Mouse (Mus musculus) forebrain, embryonic 10.5 days (tissue): ENCODE results near the gene Npr3. TPM values are rescaled to one million over a fixed set of nuclear protein-coding genes. Genes with fewer than 3 reads are reported as not detected.
"Not testable (repeated sequence)": the region's sequence is repeated elsewhere in the genome, so short reads cannot be mapped to it uniquely, and the experiment has no call there.

Experiments used
- DNase-seq: peaks from one replicate; pipeline ENCODE4 v3.0.0-alpha.2; 2017; ENCODE audit warnings: low spot score; ENCODE audit errors: extremely low spot score
- H3K27ac ChIP-seq: fragments of 300-500 bp; sonication (generic); 2 replicates; pipeline ENCODE4 v1.5.1; 2016; ENCODE audit warnings: mild to moderate bottlenecking
- H3K27me3 ChIP-seq: fragments of 300-500 bp; sonication (generic); 2 replicates; pipeline ENCODE4 v1.6.1; 2016; ENCODE audit warnings: mild to moderate bottlenecking; ENCODE audit not compliant: poor library complexity, severe bottlenecking
- H3K36me3 ChIP-seq: fragments of 300-500 bp; sonication (generic); replicated peaks from 2 replicates; pipeline ENCODE4 v1.6.1; 2016; ENCODE audit warnings: mild to moderate bottlenecking, moderate library complexity
- H3K4me1 ChIP-seq: fragments of 300-500 bp; sonication (generic); 2 replicates; pipeline ENCODE4 v1.6.1; 2016
- H3K4me3 ChIP-seq: fragments of 300-500 bp; sonication (generic); 2 replicates; pipeline ENCODE4 v1.5.1; 2016; ENCODE audit warnings: mild to moderate bottlenecking, moderate library complexity
- H3K9me3 ChIP-seq: fragments of 300-500 bp; sonication (generic); 2 replicates; pipeline ENCODE4 v1.6.1; 2016; ENCODE audit warnings: mild to moderate bottlenecking, moderate library complexity
- WGBS: fragments of 180-500 bp; shearing (Covaris S2); methylation state at CpG from one replicate; pipeline ENCODE4 v1.1.7; 2016; 5-methylcytosine and 5-hydroxymethylcytosine counted together
- polyA plus RNA-seq: library from polyadenylated mRNA; unstranded; fragments of >200 nt; fragmentation: Nextera tagmentation; extraction: Ambion mirVana; gene quantifications from 2 replicates; pipeline ENCODE4 v1.2.1, GENCODE M21; 2016

The Npr3 gene
- polyA plus RNA-seq, 1 experiment from 2014 or later = 2.4 TPM

GRCm38 (mm10) chr15:11863540-11863818, 43.6 kb downstream of the Npr3 start:
- 90% methylated on average over 6 of the region's 6 CpGs for WGBS
- H3K36me3 ChIP-seq = no peaks in the 10 kb centered on the region
- H3K4me3 ChIP-seq = no peak overlapping the region
- no peaks in the 10 kb centered on the region for H3K4me1 ChIP-seq
- no peak overlapping the region for H3K27ac ChIP-seq
- no peaks in the 10 kb centered on the region for H3K27me3 ChIP-seq
- H3K9me3 ChIP-seq = no peaks in the 10 kb centered on the region
- DNase-seq = no peak

GRCm38 (mm10) chr15:11862785-11863539, 44.1 kb downstream of the Npr3 start:
- no peak overlapping the region for H3K4me3 ChIP-seq
- WGBS = 87% methylated on average over 15 of the region's 15 CpGs

GRCm38 (mm10) chr15:11862253-11862652, 44.8 kb downstream of the Npr3 start:
- H3K4me1 ChIP-seq = no peaks in the 10 kb centered on the region
- H3K27ac ChIP-seq = no peak overlapping the region
- no peak for DNase-seq
- no peak overlapping the region for H3K4me3 ChIP-seq
- no peaks in the 10 kb centered on the region for H3K9me3 ChIP-seq
- no peaks in the 10 kb centered on the region for H3K36me3 ChIP-seq
- no peaks in the 10 kb centered on the region for H3K27me3 ChIP-seq
- 88% methylated on average over 7 of the region's 7 CpGs for WGBS

More at GRCm38 (mm10) chr15:11862785-11863539, 44.1 kb downstream of the Npr3 start:
- Histone ChIP-seq H3K9me3 (no peaks in the 10 kb centered on the region), H3K27me3 (no peaks in the 10 kb centered on the region), H3K36me3 (no peaks in the 10 kb centered on the region), H3K4me1 (no peaks in the 10 kb centered on the region), H3K27ac (no peak overlapping the region)
- DNase-seq = no peak

- Histone ChIP-seq H3K36me3 (no peaks in the 10 kb centered on the region), H3K27ac (no peak overlapping the region), H3K4me1 (no peaks in the 10 kb centered on the region), H3K27me3 (no peaks in the 10 kb centered on the region), H3K4me3 (no peak overlapping the region), H3K9me3 (no peaks in the 10 kb centered on the region)
- WGBS = 84% methylated on average over 2 of the region's 2 CpGs
- DNase-seq = no peak
Measured at GRCm38 (mm10) chr15:11860259-11860658, 46.8 kb downstream of the Npr3 start.

GRCm38 (mm10) chr15:11859829-11860228, 47.3 kb downstream of the Npr3 start:
- Histone ChIP-seq H3K27ac (no peak overlapping the region), H3K27me3 (no peaks in the 10 kb centered on the region), H3K4me1 (no peaks in the 10 kb centered on the region), H3K4me3 (no peak overlapping the region), H3K9me3 (no peaks in the 10 kb centered on the region), H3K36me3 (no peaks in the 10 kb centered on the region)
- WGBS = 96% methylated on average over 3 of the region's 3 CpGs
- no peak for DNase-seq

GRCm38 (mm10) chr15:11858411-11858810, 48.7 kb downstream of the Npr3 start:
- Histone ChIP-seq H3K27me3 (no peaks in the 10 kb centered on the region), H3K9me3 (no peaks in the 10 kb centered on the region), H3K4me1 (no peaks in the 10 kb centered on the region), H3K36me3 (no peaks in the 10 kb centered on the region), H3K4me3 (no peak overlapping the region), H3K27ac (no peak overlapping the region)
- DNase-seq = no peak
- WGBS = 91% methylated on average over 6 of the region's 6 CpGs

GRCm38 (mm10) chr15:11845204-11846062, 61.7 kb downstream of the Npr3 start:
- H3K36me3 ChIP-seq = no peaks in the 10 kb centered on the region
- H3K9me3 ChIP-seq = no peaks in the 10 kb centered on the region
- 0 out of 2 replicates have a peak, but pooled peaks cover 3% of the 10 kb centered on the region for H3K4me1 ChIP-seq
- no peak overlapping the region for H3K27ac ChIP-seq
- H3K4me3 ChIP-seq = no peak overlapping the region
- DNase-seq = no peak
- 78% methylated on average over 16 of the region's 16 CpGs for WGBS
- no peaks in the 10 kb centered on the region for H3K27me3 ChIP-seq

- Histone ChIP-seq H3K27me3 (no peaks in the 10 kb centered on the region), H3K27ac (no peak overlapping the region), H3K4me1 (0 out of 2 replicates have a peak, but pooled peaks cover 3% of the 10 kb centered on the region), H3K36me3 (no peaks in the 10 kb centered on the region), H3K4me3 (no peak overlapping the region), H3K9me3 (no peaks in the 10 kb centered on the region)
- no peak for DNase-seq
- 89% methylated on average over 6 of the region's 6 CpGs for WGBS
Measured at GRCm38 (mm10) chr15:11844115-11844514, 63.0 kb downstream of the Npr3 start.

GRCm38 (mm10) chr15:11841828-11842227, 65.3 kb downstream of the Npr3 start:
- 79% methylated on average over 4 of the region's 4 CpGs for WGBS
- Histone ChIP-seq H3K4me1 (0 out of 2 replicates have a peak, but pooled peaks cover 3% of the 10 kb centered on the region), H3K36me3 (no peaks in the 10 kb centered on the region), H3K9me3 (no peaks in the 10 kb centered on the region), H3K27me3 (no peaks in the 10 kb centered on the region), H3K4me3 (no peak overlapping the region), H3K27ac (no peak overlapping the region)
- DNase-seq = no peak

- no peaks in the 10 kb centered on the region for H3K9me3 ChIP-seq
- DNase-seq = no peak
- WGBS = 67% methylated on average over 1 of the region's 1 CpGs
- H3K27me3 ChIP-seq = no peaks in the 10 kb centered on the region
- H3K27ac ChIP-seq = 0 out of 2 replicates have a peak overlapping the region, but pooled peaks have one; percentile 44
- H3K36me3 ChIP-seq = no peaks in the 10 kb centered on the region
- H3K4me3 ChIP-seq = no peak overlapping the region
- H3K4me1 ChIP-seq = peaks cover 15% of the 10 kb centered on the region
Measured at GRCm38 (mm10) chr15:11835913-11836312, 71.2 kb downstream of the Npr3 start.

GRCm38 (mm10) chr15:11822347-11822746, 84.7 kb downstream of the Npr3 start:
- H3K4me1 ChIP-seq = not testable (repeated sequence)
- 84% methylated on average over 6 of the region's 6 CpGs for WGBS

GRCm38 (mm10) chr15:11815551-11815950, 91.5 kb downstream of the Npr3 start:
- no peak for DNase-seq
- Histone ChIP-seq H3K4me3 (no peak overlapping the region), H3K9me3 (no peaks in the 10 kb centered on the region), H3K27me3 (no peaks in the 10 kb centered on the region), H3K36me3 (no peaks in the 10 kb centered on the region), H3K27ac (no peak overlapping the region), H3K4me1 (no peaks in the 10 kb centered on the region)
- 79% methylated on average over 4 of the region's 4 CpGs for WGBS

More at GRCm38 (mm10) chr15:11822347-11822746, 84.7 kb downstream of the Npr3 start:
- H3K9me3 ChIP-seq, DNase-seq, H3K27me3 ChIP-seq, H3K27ac ChIP-seq, H3K36me3 ChIP-seq, H3K4me3 ChIP-seq: not testable (repeated sequence)

GRCm38 (mm10) chr15:11803576-11803975, 103.5 kb downstream of the Npr3 start:
- Histone ChIP-seq H3K36me3 (no peaks in the 10 kb centered on the region), H3K27me3 (no peaks in the 10 kb centered on the region), H3K9me3 (no peaks in the 10 kb centered on the region), H3K4me3 (no peak overlapping the region), H3K27ac (no peak overlapping the region), H3K4me1 (peaks cover 17% of the 10 kb centered on the region)
- no peak for DNase-seq
- WGBS = 85% methylated on average over 4 of the region's 4 CpGs
